Mouse (Mus musculus) liver, embryonic 14.5 days (tissue): ENCODE data around the gene Foxred2. TPM values are rescaled to one million over a fixed set of nuclear protein-coding genes. Genes with fewer than 3 reads are reported as not detected.

Experiments
- ATAC-seq: fragments of 200-750 bp; cut with Nextera tagmentation; 2 replicates; pipeline ENCODE4 v1.8.0; 2017; ENCODE audit warnings: moderate number of reproducible peaks, mild to moderate bottlenecking, moderate library complexity; ENCODE audit not compliant: insufficient read depth
- DNase-seq, 3 experiments: peaks; one replicate each; pipeline ENCODE4 v3.0.0-alpha.2; 2012 to 2013; ENCODE audit warnings: low read depth in 3 of 3, low spot score in 3 of 3
- H3K27ac ChIP-seq: fragments of 300-500 bp; sonication (generic); 2 replicates; pipeline ENCODE4 v1.5.1; 2014; ENCODE audit warnings: moderate library complexity, mild to moderate bottlenecking, control low read depth, inconsistent platforms
- H3K27me3 ChIP-seq: fragments of 300-500 bp; sonication (generic); 2 replicates; pipeline ENCODE4 v1.6.1; 2014; ENCODE audit warnings: mild to moderate bottlenecking, low read length, moderate library complexity; ENCODE audit not compliant: control insufficient read depth, insufficient read depth
- H3K36me3 ChIP-seq: fragments of 300-500 bp; sonication (generic); replicated peaks from 2 replicates; pipeline ENCODE4 v1.6.1; 2014; ENCODE audit warnings: low read depth; ENCODE audit not compliant: control insufficient read depth, insufficient read depth
- H3K4me1 ChIP-seq, 2 experiments: fragments of 200-500 bp in 1 of 2; fragments of 300-500 bp in 1 of 2; sonication (generic) in 1 of 2; replicated peaks; 2 replicates each; pipeline ENCODE4 v1.6.1; 2012 to 2014; ENCODE audit warnings: antibody characterized with exemption in 1 of 2, inconsistent platforms in 1 of 2, low read length in 1 of 2; ENCODE audit not compliant: control insufficient read depth in 2 of 2, insufficient read depth in 2 of 2
- H3K4me2 ChIP-seq: fragments of 300-500 bp; sonication (generic); 2 replicates; pipeline ENCODE4 v1.6.1; 2014; ENCODE audit warnings: low read depth, mild to moderate bottlenecking, control low read depth, moderate library complexity
- H3K4me3 ChIP-seq, 2 experiments: fragments of 200-500 bp in 1 of 2; fragments of 300-500 bp in 1 of 2; sonication (generic) in 1 of 2; 2 replicates each; pipeline ENCODE4 v1.5.1; 2012 to 2014; ENCODE audit warnings: low read depth in 2 of 2, low read length in 2 of 2, mild to moderate bottlenecking in 2 of 2, control low read depth in 1 of 2, inconsistent platforms in 1 of 2, moderate library complexity in 1 of 2; ENCODE audit not compliant: insufficient read depth in 1 of 2
- H3K9ac ChIP-seq: fragments of 300-500 bp; sonication (generic); replicated peaks from 2 replicates; pipeline ENCODE4 v1.6.1; 2014; ENCODE audit warnings: mild to moderate bottlenecking, control low read depth, moderate library complexity
- H3K9me3 ChIP-seq: fragments of 300-500 bp; sonication (generic); 2 replicates; pipeline ENCODE4 v1.6.1; 2016; ENCODE audit warnings: low read length, mixed read lengths; ENCODE audit not compliant: control insufficient read depth
- CTCF ChIP-seq: IDR thresholded peaks from 2 replicates; pipeline ENCODE4 v1.5.1; 2016; ENCODE audit warnings: antibody characterized with exemption, low read depth, control low read depth
- EP300 ChIP-seq: IDR thresholded peaks from 2 replicates; pipeline ENCODE4 v1.6.1; 2016; ENCODE audit warnings: antibody characterized with exemption, low read depth
- WGBS: fragments of 180-500 bp; shearing (Covaris S2); extraction: QIAGEN DNeasy Blood & Tissue Kit; methylation state at CpG from one replicate; pipeline ENCODE4 v1.1.7; 2014; ENCODE audit not compliant: insufficient replicate concordance; 5-methylcytosine and 5-hydroxymethylcytosine counted together
- polyA plus RNA-seq, 2 experiments: library from polyadenylated mRNA; depleted of rRNA in 1 of 2; stranded (reverse) in 1 of 2; unstranded in 1 of 2; fragments of >200 nt; fragmentation: Nextera tagmentation in 1 of 2; extraction: Ambion mirVana in 1 of 2; gene quantifications; 2 replicates each; pipeline versions ENCODE4 v1.2.1 to v1.2.3; 2012 to 2014

Foxred2 gene
- polyA plus RNA-seq, 2 experiments: 1.2 to 1.4 TPM

DNA sequence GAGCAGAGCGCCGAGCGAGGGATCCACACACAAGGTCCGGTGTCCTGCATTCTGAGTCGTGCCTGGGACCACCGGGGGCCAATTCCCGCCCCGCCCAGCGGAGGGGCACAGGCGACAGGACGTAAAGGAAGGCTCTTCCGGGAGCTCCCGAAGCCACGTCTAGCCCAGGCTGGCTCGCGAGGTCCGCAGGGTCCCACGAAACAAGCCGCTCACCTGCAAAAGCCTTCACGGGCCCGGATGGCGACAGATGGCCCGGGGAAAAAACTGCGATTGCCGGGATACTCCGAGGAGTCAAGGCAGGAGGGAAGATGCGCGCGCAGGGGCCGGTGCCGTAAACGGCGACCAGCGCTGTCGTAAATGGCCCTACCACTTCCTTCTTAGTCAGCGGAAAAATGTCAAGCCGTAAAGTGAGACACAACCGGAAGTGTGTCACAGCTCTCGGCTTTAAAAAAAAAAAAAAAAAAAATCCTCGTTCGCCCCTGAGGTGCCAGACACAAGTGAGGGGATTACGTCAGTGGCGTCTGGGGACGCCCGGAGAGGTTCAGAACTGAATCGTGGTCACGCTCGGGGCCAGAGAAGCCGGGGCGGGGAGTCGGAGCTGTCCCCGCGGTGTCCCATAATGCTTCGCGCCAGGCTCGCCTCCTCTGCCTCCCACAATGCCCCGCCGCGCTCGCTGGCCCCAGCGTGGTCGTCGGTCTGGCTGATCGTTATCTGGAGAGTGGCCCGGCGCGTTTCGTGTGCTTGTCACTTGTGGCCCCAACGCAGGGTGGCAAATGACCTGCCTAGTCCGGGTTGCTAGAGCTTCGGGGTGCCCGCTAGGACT is 14.2 kb upstream of the Foxred2 start, which contains the start of gene Eif3d:
Eif3d (minus strand) TSS at position 344 of the 823 bp plus-strand sequence.
- no peaks in the 10 kb centered on the region for H3K27me3 ChIP-seq
- H3K27ac ChIP-seq: peak within 1 kb of the TSS; percentile 96
- peaks cover 29% of the 10 kb centered on the region for H3K36me3 ChIP-seq
- WGBS: under 1% methylated on average over 72 of the region's 72 CpGs
- peaks cover 48 to 59% of the 10 kb centered on the region in 2 experiments for H3K4me1 ChIP-seq
- TF ChIP-seq EP300 (no peak; the same call in 1 of the 2 replicates), CTCF (peak; percentile 5; the same call in 1 of the 2 replicates)
- peak; percentile 89 to 91 (median 89) for DNase-seq
- H3K4me2 ChIP-seq: peak within 1 kb of the TSS; percentile 96
- H3K9ac ChIP-seq: peak within 1 kb of the TSS; percentile 99
- no peaks in the 10 kb centered on the region for H3K9me3 ChIP-seq
- H3K4me3 ChIP-seq: peak within 1 kb of the TSS; percentile 96 to 99
- peak; percentile 68 for ATAC-seq

DNA sequence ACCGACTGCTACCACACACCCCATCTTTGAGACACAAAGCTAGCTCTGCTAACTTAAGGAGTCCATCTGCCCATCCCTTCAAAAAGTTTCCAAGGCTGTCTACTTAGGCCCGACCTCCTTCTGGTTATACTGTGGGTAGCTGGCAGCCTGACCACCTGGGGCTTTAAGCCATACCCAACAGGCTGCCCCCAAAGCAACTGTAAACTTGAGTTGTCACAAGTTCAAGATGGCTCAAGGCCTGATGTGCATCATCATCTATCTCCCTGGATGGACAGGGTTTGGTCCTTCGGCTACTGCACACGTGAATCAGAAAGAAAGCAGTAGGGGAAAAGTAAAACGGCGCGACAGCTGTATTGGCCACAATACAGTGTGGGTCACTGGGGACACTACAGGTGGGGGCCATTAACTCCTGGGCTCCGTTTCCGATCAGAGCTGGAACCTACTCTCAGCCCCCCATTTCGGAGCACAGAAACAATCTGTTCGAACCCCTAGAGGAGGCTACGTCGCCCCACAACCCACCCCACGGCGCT is 13.5 kb upstream of the Foxred2 start:
- no peak for DNase-seq
- Histone ChIP-seq H3K4me1 (peaks cover 51 to 61% of the 10 kb centered on the region in 2 experiments), H3K4me3 (peak overlapping the region; percentile 96 to 99), H3K9ac (peak overlapping the region; percentile 99), H3K9me3 (no peaks in the 10 kb centered on the region), H3K27me3 (no peaks in the 10 kb centered on the region), H3K27ac (peak overlapping the region; percentile 96), H3K36me3 (peaks cover 36% of the 10 kb centered on the region), H3K4me2 (peak overlapping the region; percentile 92)
- under 1% methylated on average over 15 of the region's 15 CpGs for WGBS
- ATAC-seq: no peak; the same call in 1 of the 2 replicates
- TF ChIP-seq CTCF (no peak), EP300 (no peak)

DNA sequence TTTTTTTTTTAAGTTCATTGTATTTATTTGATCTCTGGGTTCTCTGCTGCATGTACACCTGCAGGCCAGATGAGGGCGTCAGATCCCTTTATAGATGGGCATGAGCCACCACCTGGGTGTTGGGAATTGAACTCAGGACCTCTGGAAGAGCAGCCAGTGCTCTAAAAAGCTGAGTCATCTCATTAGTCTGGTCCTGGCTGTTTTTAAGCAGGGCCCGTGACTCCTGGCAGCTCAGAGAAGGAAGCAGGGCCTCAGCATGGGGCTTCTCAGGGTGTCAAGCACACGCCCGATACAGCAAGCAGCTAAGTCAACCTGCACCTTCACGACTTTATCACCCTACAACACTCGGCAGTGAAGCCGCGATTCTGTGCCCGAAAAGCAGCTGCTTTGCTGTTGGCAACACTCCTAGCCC is 8.6 kb upstream of the Foxred2 start:
- ATAC-seq (peak; percentile 89), DNase-seq (peak; percentile 61 to 66 (median 64))
- peak overlapping the region; percentile 95 for H3K27ac ChIP-seq
- peaks cover 20 to 35% of the 10 kb centered on the region in 2 experiments for H3K4me1 ChIP-seq
- peaks cover 85% of the 10 kb centered on the region for H3K36me3 ChIP-seq
- peak overlapping the region; percentile 14 for H3K9ac ChIP-seq
- WGBS: 19% methylated on average over 9 of the region's 9 CpGs
- no peaks in the 10 kb centered on the region for H3K9me3 ChIP-seq
- H3K4me2 ChIP-seq: peak overlapping the region; percentile 49
- TF ChIP-seq EP300 (peak; percentile 67), CTCF (no peak)
- H3K4me3 ChIP-seq: no peak overlapping the region
- no peaks in the 10 kb centered on the region for H3K27me3 ChIP-seq

DNA sequence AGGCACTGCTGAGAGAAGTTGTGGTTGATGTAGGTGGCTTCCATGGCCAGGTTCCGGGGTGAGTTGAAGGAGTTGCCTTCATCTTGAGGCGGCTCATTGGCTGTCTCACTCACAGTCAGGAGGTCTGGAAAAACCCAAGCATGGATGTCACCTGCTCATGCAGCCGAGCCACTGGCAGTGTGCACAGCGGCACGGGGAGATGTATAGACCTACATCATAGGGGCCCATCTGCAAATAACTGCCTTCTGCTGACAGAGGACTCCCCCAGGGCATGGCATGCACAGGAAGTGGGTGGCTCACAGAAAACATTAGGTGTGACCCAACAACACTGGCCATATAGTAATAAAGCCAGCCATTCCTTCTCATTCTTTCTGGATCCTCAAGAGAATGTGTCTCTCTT is 5.9 kb upstream of the Foxred2 start:
- TF ChIP-seq CTCF (no peak), EP300 (no peak)
- no peak for DNase-seq
- no peaks in the 10 kb centered on the region for H3K27me3 ChIP-seq
- no peak overlapping the region for H3K4me2 ChIP-seq
- no peak overlapping the region for H3K9ac ChIP-seq
- no peak overlapping the region for H3K4me3 ChIP-seq
- 89% methylated on average over 5 of the region's 5 CpGs for WGBS
- peaks cover 91% of the 10 kb centered on the region for H3K36me3 ChIP-seq
- H3K9me3 ChIP-seq: no peaks in the 10 kb centered on the region
- H3K27ac ChIP-seq: no peak overlapping the region
- H3K4me1 ChIP-seq: peaks cover 15 to 26% of the 10 kb centered on the region in 2 experiments
- no peak for ATAC-seq

DNA sequence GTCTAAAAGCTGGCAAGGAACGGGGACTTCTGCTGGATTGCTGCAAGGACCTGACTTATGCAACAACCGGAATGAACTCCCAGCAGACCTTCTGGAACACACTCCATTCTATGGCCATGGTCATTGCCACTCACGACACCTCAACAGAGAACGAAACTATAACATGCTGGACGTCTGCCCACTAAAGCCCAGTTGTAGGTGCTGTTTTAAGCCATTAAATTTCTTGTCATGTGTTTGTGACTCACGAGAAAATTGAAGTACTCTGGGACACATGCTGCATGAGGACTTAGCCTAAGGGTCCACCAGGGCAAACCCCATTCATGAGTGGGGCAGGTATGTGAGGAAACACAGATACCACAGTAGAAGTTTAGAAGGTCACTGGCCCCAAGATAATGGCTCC is 4.2 kb upstream of the Foxred2 start:
- ATAC-seq (no peak), DNase-seq (no peak)
- Histone ChIP-seq H3K9ac (no peak overlapping the region), H3K4me3 (no peak overlapping the region), H3K9me3 (no peaks in the 10 kb centered on the region), H3K4me2 (no peak overlapping the region), H3K4me1 (peaks cover 20 to 23% of the 10 kb centered on the region in 2 experiments), H3K36me3 (peaks cover 73% of the 10 kb centered on the region), H3K27ac (no peak overlapping the region), H3K27me3 (peaks cover 10% of the 10 kb centered on the region)
- WGBS: 76% methylated on average over 6 of the region's 6 CpGs
- TF ChIP-seq EP300: no peak
